Mouse (Mus musculus) lung, postnatal 0 days (tissue): ENCODE measurements around the gene Ctnna2. TPM values are rescaled to one million over a fixed set of nuclear protein-coding genes. Genes with fewer than 3 reads are reported as not detected.

Experiments used
- ATAC-seq: fragments of 200-750 bp; cut with Nextera tagmentation; 2 replicates; pipeline ENCODE4 v1.8.0; 2017; ENCODE audit warnings: moderate library complexity
- DNase-seq: peaks from one replicate; pipeline ENCODE4 v3.0.0-alpha.2; 2016; ENCODE audit warnings: low spot score
- H3K27ac ChIP-seq: fragments of 300-500 bp; sonication (generic); 2 replicates; pipeline ENCODE4 v1.5.1; 2014; ENCODE audit warnings: antibody characterized with exemption, mild to moderate bottlenecking, low read length, mixed read lengths
- H3K27me3 ChIP-seq: fragments of 300-500 bp; sonication (generic); replicated peaks from 2 replicates; pipeline ENCODE4 v1.6.1; 2014; ENCODE audit warnings: low read length, mixed read lengths; ENCODE audit not compliant: insufficient read depth
- H3K36me3 ChIP-seq: fragments of 300-500 bp; sonication (generic); 2 replicates; pipeline ENCODE4 v1.6.1; 2014; ENCODE audit warnings: low read length, mixed read lengths; ENCODE audit not compliant: insufficient read depth
- H3K4me1 ChIP-seq: fragments of 300-500 bp; sonication (generic); 2 replicates; pipeline ENCODE4 v1.6.1; 2014; ENCODE audit warnings: antibody characterized with exemption, low read depth, low read length, mixed read lengths; ENCODE audit not compliant: insufficient read depth
- H3K4me2 ChIP-seq: fragments of 300-500 bp; sonication (generic); replicated peaks from 2 replicates; pipeline ENCODE4 v1.6.1; 2014; ENCODE audit warnings: low read depth, mild to moderate bottlenecking, low read length, moderate library complexity, mixed read lengths
- H3K4me3 ChIP-seq: fragments of 300-500 bp; sonication (generic); 2 replicates; pipeline ENCODE4 v1.5.1; 2014; ENCODE audit warnings: low read depth, low read length
- H3K9ac ChIP-seq: fragments of 300-500 bp; sonication (generic); replicated peaks from 2 replicates; pipeline ENCODE4 v1.6.1; 2014; ENCODE audit warnings: low read depth, mild to moderate bottlenecking
- H3K9me3 ChIP-seq: fragments of 300-500 bp; sonication (generic); 2 replicates; pipeline ENCODE4 v1.6.1; 2016; ENCODE audit warnings: low read length, mixed read lengths
- CTCF ChIP-seq: IDR thresholded peaks from 2 replicates; pipeline ENCODE4 v1.5.1; 2016; ENCODE audit warnings: antibody characterized with exemption, mild to moderate bottlenecking
- EP300 ChIP-seq: IDR thresholded peaks from 2 replicates; pipeline ENCODE4 v1.6.1; 2016; ENCODE audit warnings: antibody characterized with exemption, mild to moderate bottlenecking, control low read depth
- WGBS: fragments of 180-500 bp; shearing (Covaris S2); extraction: QIAGEN DNeasy Blood & Tissue Kit; methylation state at CpG from one replicate; pipeline ENCODE4 v1.1.7; 2014; 5-methylcytosine and 5-hydroxymethylcytosine counted together
- polyA plus RNA-seq: library from polyadenylated mRNA; unstranded; fragments of >200 nt; fragmentation: Nextera tagmentation; extraction: Ambion mirVana; gene quantifications from 2 replicates; pipeline ENCODE4 v1.2.1, GENCODE M21; 2015

Ctnna2 gene
- polyA plus RNA-seq, 1 experiment from 2014 or later: 0.06 TPM

GRCm38 (mm10) chr6:77358471-77358837, 621.0 kb downstream of the Ctnna2 start:
- TF ChIP-seq CTCF (no peak), EP300 (no peak)
- ATAC-seq: no peak
- WGBS: 61% methylated on average over 6 of the region's 6 CpGs

GRCm38 (mm10) chr6:77357748-77358470, 621.6 kb downstream of the Ctnna2 start:
- 63% methylated on average over 9 of the region's 9 CpGs for WGBS
- ATAC-seq (no peak), DNase-seq (no peak)
- no peak overlapping the region for H3K27ac ChIP-seq
- no peak overlapping the region for H3K4me2 ChIP-seq
- H3K4me3 ChIP-seq: no peak overlapping the region
- no peaks in the 10 kb centered on the region for H3K9me3 ChIP-seq
- no peaks in the 10 kb centered on the region for H3K27me3 ChIP-seq
- H3K36me3 ChIP-seq: no peaks in the 10 kb centered on the region
- H3K4me1 ChIP-seq: no peaks in the 10 kb centered on the region
- no peak for TF ChIP-seq CTCF
- no peak for TF ChIP-seq EP300
- no peak overlapping the region for H3K9ac ChIP-seq

More at GRCm38 (mm10) chr6:77358471-77358837, 621.0 kb downstream of the Ctnna2 start:
- Histone ChIP-seq H3K4me2 (no peak overlapping the region), H3K27me3 (no peaks in the 10 kb centered on the region), H3K36me3 (no peaks in the 10 kb centered on the region), H3K4me1 (no peaks in the 10 kb centered on the region), H3K9me3 (no peaks in the 10 kb centered on the region), H3K27ac (no peak overlapping the region), H3K4me3 (no peak overlapping the region), H3K9ac (no peak overlapping the region)
- DNase-seq: no peak

GRCm38 (mm10) chr6:77354826-77355225, 624.7 kb downstream of the Ctnna2 start:
- TF ChIP-seq EP300 (no peak), CTCF (no peak)

GRCm38 (mm10) chr6:77343781-77344180, 635.7 kb downstream of the Ctnna2 start:
- no peak overlapping the region for H3K4me2 ChIP-seq
- no peak for ATAC-seq
- no peak for TF ChIP-seq CTCF
- TF ChIP-seq EP300: no peak

More at GRCm38 (mm10) chr6:77354826-77355225, 624.7 kb downstream of the Ctnna2 start:
- H3K27ac ChIP-seq: no peak overlapping the region
- no peaks in the 10 kb centered on the region for H3K36me3 ChIP-seq
- H3K27me3 ChIP-seq: no peaks in the 10 kb centered on the region
- no peaks in the 10 kb centered on the region for H3K9me3 ChIP-seq
- H3K4me1 ChIP-seq: no peaks in the 10 kb centered on the region
- no peak for DNase-seq
- 34% methylated on average over 1 of the region's 1 CpGs for WGBS
- ATAC-seq: no peak
- no peak overlapping the region for H3K9ac ChIP-seq
- H3K4me2 ChIP-seq: no peak overlapping the region
- H3K4me3 ChIP-seq: no peak overlapping the region

GRCm38 (mm10) chr6:77335537-77335936, 644.0 kb downstream of the Ctnna2 start:
- DNase-seq: no peak
- 60% methylated on average over 2 of the region's 2 CpGs for WGBS

More at GRCm38 (mm10) chr6:77343781-77344180, 635.7 kb downstream of the Ctnna2 start:
- Histone ChIP-seq H3K9me3 (no peaks in the 10 kb centered on the region), H3K27me3 (no peaks in the 10 kb centered on the region), H3K4me3 (no peak overlapping the region), H3K4me1 (no peaks in the 10 kb centered on the region), H3K27ac (no peak overlapping the region), H3K9ac (no peak overlapping the region), H3K36me3 (no peaks in the 10 kb centered on the region)
- DNase-seq: no peak

GRCm38 (mm10) chr6:77324748-77325147, 654.8 kb downstream of the Ctnna2 start:
- no peak overlapping the region for H3K9ac ChIP-seq
- no peak overlapping the region for H3K4me2 ChIP-seq
- H3K4me3 ChIP-seq: no peak overlapping the region
- WGBS: 67% methylated on average over 3 of the region's 3 CpGs
- H3K4me1 ChIP-seq: no peaks in the 10 kb centered on the region
- DNase-seq (no peak), ATAC-seq (no peak)
- no peaks in the 10 kb centered on the region for H3K36me3 ChIP-seq
- no peak overlapping the region for H3K27ac ChIP-seq
- no peaks in the 10 kb centered on the region for H3K27me3 ChIP-seq
- no peaks in the 10 kb centered on the region for H3K9me3 ChIP-seq
- TF ChIP-seq CTCF (no peak), EP300 (no peak)

More at GRCm38 (mm10) chr6:77335537-77335936, 644.0 kb downstream of the Ctnna2 start:
- Histone ChIP-seq H3K4me3 (no peak overlapping the region), H3K4me2 (no peak overlapping the region), H3K27me3 (no peaks in the 10 kb centered on the region), H3K27ac (no peak overlapping the region), H3K4me1 (no peaks in the 10 kb centered on the region), H3K36me3 (no peaks in the 10 kb centered on the region), H3K9me3 (no peaks in the 10 kb centered on the region), H3K9ac (no peak overlapping the region)
- TF ChIP-seq EP300: no peak
- TF ChIP-seq CTCF: no peak
- ATAC-seq: no peak
